Mouse (Mus musculus): ENCODE data around the gene Tmem86a. TPM values are rescaled to one million over a fixed set of nuclear protein-coding genes. Genes with fewer than 3 reads are reported as not detected.

The Tmem86a gene
- 36.2 and 36.5 TPM in 2 replicates for polyA plus RNA-seq (2015; fragmentation: Nextera tagmentation; extraction: Ambion mirVana)

DNA sequence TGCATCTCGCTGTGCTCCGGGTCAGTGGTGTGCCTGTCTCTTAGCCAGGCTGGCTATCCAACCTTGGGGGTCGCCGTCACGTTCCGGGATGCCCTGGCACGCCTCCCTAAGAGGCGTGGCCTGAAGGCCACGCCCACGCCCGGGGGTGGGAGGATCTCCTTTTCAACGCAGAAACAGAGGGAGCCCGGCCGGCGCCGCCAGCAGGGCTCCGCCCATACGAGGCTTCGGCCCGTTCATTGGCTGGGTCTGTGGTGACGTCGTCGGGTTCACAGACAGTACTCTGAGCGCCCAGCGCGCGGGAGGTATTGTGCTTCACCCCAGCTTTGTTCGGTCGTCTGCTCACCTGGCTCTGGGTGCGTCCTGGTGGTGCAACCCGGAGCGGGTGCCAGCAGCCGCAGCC lies at the start of gene Tmem86a:
TSS of gene Tmem86a (plus strand) at position 236 of the 400 bp plus-strand sequence.
- H3K27ac ChIP-seq (ENCODE audit: low read length): peak within 1 kb of the TSS; percentile 95
- H3K27me3 ChIP-seq (replicated peaks; ENCODE audit: insufficient read depth, low read length): no peaks in the 10 kb centered on the region
- H3K36me3 ChIP-seq (ENCODE audit: insufficient read depth, low read length): no peaks in the 10 kb centered on the region
- WGBS: under 1% methylated on average over 33 of the region's 33 CpGs
- TF ChIP-seq EP300 (IDR thresholded peaks at IDR 0.05) (no peak), CTCF (IDR thresholded peaks at IDR 0.05) (0 out of 2 replicates have a peak, but pooled peaks have one; percentile 3)
- peak within 1 kb of the TSS; percentile 91 for H3K4me2 ChIP-seq (replicated peaks; ENCODE audit: low read depth, low read length)
- no peaks in the 10 kb centered on the region for H3K9me3 ChIP-seq (ENCODE audit: low read length)
- H3K4me3 ChIP-seq (ENCODE audit: low read depth, low read length): peak within 1 kb of the TSS; percentile 80
- H3K4me1 ChIP-seq (ENCODE audit: insufficient read depth, low read depth, low read length): peaks cover 16% of the 10 kb centered on the region
- peak within 1 kb of the TSS; percentile 74 for H3K9ac ChIP-seq (replicated peaks; ENCODE audit: low read depth)
- ATAC-seq (peak; percentile 98), DNase-seq (ENCODE audit: low spot score) (peak; percentile 97)

DNA sequence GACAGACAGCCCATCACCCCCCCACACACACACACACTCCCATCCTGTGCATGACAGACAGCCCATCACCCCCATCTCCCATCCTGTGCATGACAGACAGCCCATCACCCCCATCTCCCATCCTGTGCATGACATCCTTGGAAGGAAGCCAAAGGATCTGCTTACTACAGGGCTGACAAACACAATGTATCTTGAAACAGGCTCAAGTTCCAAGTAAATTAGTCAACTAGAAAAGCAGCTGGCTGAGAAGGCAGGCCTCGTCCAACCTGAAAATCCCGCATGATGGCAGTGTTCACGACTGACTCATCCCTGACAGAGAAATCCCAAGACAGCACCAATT lies 49.8 kb upstream of the Tmem86a start:
- Histone ChIP-seq H3K9ac (replicated peaks; ENCODE audit: low read depth) (no peak overlapping the region), H3K27me3 (replicated peaks; ENCODE audit: insufficient read depth, low read length) (no peaks in the 10 kb centered on the region), H3K4me2 (replicated peaks; ENCODE audit: low read depth, low read length) (no peak overlapping the region), H3K4me3 (ENCODE audit: low read depth, low read length) (no peak overlapping the region), H3K4me1 (ENCODE audit: insufficient read depth, low read depth, low read length) (peaks cover 6% of the 10 kb centered on the region; the same call in 1 of the 2 replicates), H3K9me3 (ENCODE audit: low read length) (no peaks in the 10 kb centered on the region), H3K27ac (ENCODE audit: low read length) (no peak overlapping the region), H3K36me3 (ENCODE audit: insufficient read depth, low read length) (peaks cover 24% of the 10 kb centered on the region; the same call in 1 of the 2 replicates)
- ATAC-seq (peak; percentile 95), DNase-seq (ENCODE audit: low spot score) (peak; percentile 72)
- TF ChIP-seq CTCF (IDR thresholded peaks at IDR 0.05): peak; percentile 13; the same call in 1 of the 2 replicates
- peak; percentile 53 for TF ChIP-seq EP300 (IDR thresholded peaks at IDR 0.05)
- 32% methylated on average over 3 of the region's 3 CpGs for WGBS

DNA sequence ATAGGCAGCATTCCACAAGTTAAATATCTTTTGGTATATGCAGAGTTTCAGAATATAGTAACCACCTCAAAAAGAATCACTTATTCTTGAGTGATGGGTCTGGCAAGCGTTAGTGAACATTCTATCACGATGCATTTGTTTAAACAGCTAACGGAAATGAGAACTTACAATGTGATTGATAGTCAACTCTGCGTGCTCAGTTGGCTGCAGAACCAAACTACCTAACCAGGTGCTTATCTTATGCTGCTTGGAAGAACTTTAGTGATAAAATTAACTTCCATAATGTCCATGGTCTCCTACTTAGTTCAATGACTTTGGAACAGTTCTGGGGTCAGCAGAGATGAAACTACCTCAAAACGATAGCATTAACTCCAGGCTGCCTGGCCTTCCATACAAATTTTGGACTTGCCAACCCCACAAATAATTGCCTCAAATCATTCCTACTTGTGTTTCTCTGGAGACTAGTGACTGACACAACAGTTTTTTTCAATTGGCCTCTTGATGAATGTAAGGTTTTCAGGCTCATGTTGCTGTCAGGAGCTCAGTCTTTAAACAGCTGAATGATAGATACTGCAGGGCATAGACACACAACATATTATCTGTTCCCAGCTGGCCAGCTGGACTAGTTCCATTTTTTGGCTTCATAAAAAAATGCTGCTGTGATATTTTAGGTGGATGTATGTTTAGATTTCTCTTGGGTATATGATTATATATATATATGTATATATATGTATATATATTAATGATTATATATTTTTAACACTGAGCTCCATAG lies 49.1 kb upstream of the Tmem86a start:
- WGBS: 24% methylated on average over 5 of the region's 5 CpGs
- no peak overlapping the region for H3K27ac ChIP-seq (ENCODE audit: low read length)

DNA sequence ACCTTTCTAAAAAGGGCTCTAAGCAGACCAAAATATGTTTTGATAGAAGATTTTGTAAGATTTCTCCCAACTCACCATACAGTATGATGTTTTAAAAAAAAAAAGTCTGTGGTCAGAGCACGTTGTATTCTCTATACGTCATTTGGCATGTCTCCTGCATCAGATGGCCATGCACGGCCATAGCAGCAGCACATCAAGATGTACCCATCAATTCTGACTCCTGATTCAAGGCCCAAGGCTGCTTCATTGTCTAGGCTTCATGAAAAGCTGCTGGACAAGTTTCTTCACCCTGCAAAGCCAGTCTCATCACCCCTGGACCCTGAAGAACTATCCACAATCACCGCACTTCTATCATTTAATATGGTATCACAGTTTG lies 48.5 kb upstream of the Tmem86a start:
- Histone ChIP-seq H3K4me2 (replicated peaks; ENCODE audit: low read depth, low read length) (no peak overlapping the region), H3K4me1 (ENCODE audit: insufficient read depth, low read depth, low read length) (peaks cover 6% of the 10 kb centered on the region; the same call in 1 of the 2 replicates), H3K9ac (replicated peaks; ENCODE audit: low read depth) (no peak overlapping the region), H3K27me3 (replicated peaks; ENCODE audit: insufficient read depth, low read length) (no peaks in the 10 kb centered on the region), H3K36me3 (ENCODE audit: insufficient read depth, low read length) (peaks cover 21% of the 10 kb centered on the region; the same call in 1 of the 2 replicates), H3K4me3 (ENCODE audit: low read depth, low read length) (no peak overlapping the region), H3K9me3 (ENCODE audit: low read length) (no peaks in the 10 kb centered on the region), H3K27ac (ENCODE audit: low read length) (no peak overlapping the region)
- WGBS: 71% methylated on average over 4 of the region's 4 CpGs
- TF ChIP-seq EP300 (IDR thresholded peaks at IDR 0.05) (no peak), CTCF (IDR thresholded peaks at IDR 0.05) (no peak)
- no peak for ATAC-seq
- no peak for DNase-seq (ENCODE audit: low spot score)

More for the DNA sequence above, 49.1 kb upstream of the Tmem86a start:
- Histone ChIP-seq H3K4me1 (ENCODE audit: insufficient read depth, low read depth, low read length) (peaks cover 6% of the 10 kb centered on the region; the same call in 1 of the 2 replicates), H3K9ac (replicated peaks; ENCODE audit: low read depth) (no peak overlapping the region), H3K27me3 (replicated peaks; ENCODE audit: insufficient read depth, low read length) (no peaks in the 10 kb centered on the region), H3K4me2 (replicated peaks; ENCODE audit: low read depth, low read length) (no peak overlapping the region), H3K36me3 (ENCODE audit: insufficient read depth, low read length) (peaks cover 24% of the 10 kb centered on the region; the same call in 1 of the 2 replicates), H3K4me3 (ENCODE audit: low read depth, low read length) (no peak overlapping the region), H3K9me3 (ENCODE audit: low read length) (no peaks in the 10 kb centered on the region)
- no peak for TF ChIP-seq CTCF (IDR thresholded peaks at IDR 0.05)
- no peak for TF ChIP-seq EP300 (IDR thresholded peaks at IDR 0.05)
- DNase-seq (ENCODE audit: low spot score) (no peak), ATAC-seq (no peak)

DNA sequence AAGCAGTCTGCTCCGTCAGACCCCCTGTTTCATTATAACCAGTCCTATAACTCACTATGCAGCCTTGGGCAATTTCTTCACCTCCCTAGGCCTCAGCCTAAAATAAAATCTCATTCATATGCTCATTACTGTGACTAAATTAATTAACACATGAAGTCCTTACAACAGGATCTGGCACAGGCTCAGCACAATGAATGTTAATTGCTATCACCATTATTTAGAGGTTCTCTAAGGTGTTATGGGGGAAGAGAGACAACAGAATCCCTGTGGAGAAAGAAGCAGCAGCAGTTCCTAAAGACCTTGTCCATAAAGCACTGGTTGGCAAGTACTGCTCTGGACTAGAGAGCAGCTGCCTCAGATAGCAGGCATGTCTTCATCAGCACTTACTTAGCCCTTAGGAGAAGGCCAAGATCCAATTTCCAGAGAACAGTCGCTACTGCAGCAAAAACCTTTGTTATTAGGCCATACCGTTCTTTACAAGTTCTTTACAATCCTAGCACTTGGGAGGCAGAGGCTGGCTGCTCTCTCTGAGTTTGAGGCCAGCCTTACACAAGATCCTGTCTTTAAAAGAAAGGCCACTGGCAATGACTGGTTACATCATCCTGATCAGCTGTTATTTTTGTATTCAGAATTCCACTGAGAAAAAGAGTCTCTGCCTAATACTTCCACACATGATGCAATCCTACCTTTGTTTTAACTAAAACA lies 46.8 kb upstream of the Tmem86a start:
- no peak overlapping the region for H3K9ac ChIP-seq (replicated peaks; ENCODE audit: low read depth)
- peaks cover 6% of the 10 kb centered on the region; the same call in 1 of the 2 replicates for H3K4me1 ChIP-seq (ENCODE audit: insufficient read depth, low read depth, low read length)

More for the DNA sequence above, 46.8 kb upstream of the Tmem86a start:
- WGBS: 49% methylated on average over 3 of the region's 3 CpGs
- Histone ChIP-seq H3K4me3 (ENCODE audit: low read depth, low read length) (no peak overlapping the region), H3K27me3 (replicated peaks; ENCODE audit: insufficient read depth, low read length) (no peaks in the 10 kb centered on the region), H3K27ac (ENCODE audit: low read length) (no peak overlapping the region), H3K9me3 (ENCODE audit: low read length) (no peaks in the 10 kb centered on the region), H3K4me2 (replicated peaks; ENCODE audit: low read depth, low read length) (no peak overlapping the region), H3K36me3 (ENCODE audit: insufficient read depth, low read length) (peaks cover 5% of the 10 kb centered on the region; the same call in 1 of the 2 replicates)
- ATAC-seq (peak; percentile 1), DNase-seq (ENCODE audit: low spot score) (peak; percentile 84)
- TF ChIP-seq CTCF (IDR thresholded peaks at IDR 0.05) (no peak), EP300 (IDR thresholded peaks at IDR 0.05) (peak; percentile 56)
